Mouse (Mus musculus) heart, postnatal 0 days (tissue): Measurements from ENCODE around the gene Dmkn. TPM values are rescaled to one million over a fixed set of nuclear protein-coding genes. Genes with fewer than 3 reads are reported as not detected.

Experiments used
- ATAC-seq: fragments of 200-750 bp; cut with Nextera tagmentation; 2 replicates; pipeline ENCODE4 v1.8.0; 2017; ENCODE audit warnings: low read depth, moderate number of reproducible peaks, moderate library complexity; ENCODE audit not compliant: insufficient read depth
- DNase-seq: peaks from one replicate; pipeline ENCODE4 v3.0.0-alpha.2; 2016; ENCODE audit warnings: low spot score
- H3K27ac ChIP-seq: fragments of 300-500 bp; sonication (generic); 2 replicates; pipeline ENCODE4 v1.5.1; 2014; ENCODE audit warnings: low read depth, mild to moderate bottlenecking
- H3K27me3 ChIP-seq: fragments of 300-500 bp; sonication (generic); 2 replicates; pipeline ENCODE4 v1.6.1; 2014; ENCODE audit warnings: low read length, mixed read lengths; ENCODE audit not compliant: control insufficient read depth, insufficient read depth
- H3K36me3 ChIP-seq: fragments of 300-500 bp; sonication (generic); replicated peaks from 2 replicates; pipeline ENCODE4 v1.6.1; 2014; ENCODE audit warnings: low read length, mixed read lengths; ENCODE audit not compliant: control insufficient read depth, insufficient read depth
- H3K4me1 ChIP-seq: fragments of 300-500 bp; sonication (generic); 2 replicates; pipeline ENCODE4 v1.6.1; 2014; ENCODE audit warnings: antibody characterized with exemption; ENCODE audit not compliant: control insufficient read depth, insufficient read depth
- H3K4me2 ChIP-seq: fragments of 300-500 bp; sonication (generic); 2 replicates; pipeline ENCODE4 v1.6.1; 2014; ENCODE audit warnings: low read depth, mild to moderate bottlenecking, low read length, moderate library complexity
- H3K4me3 ChIP-seq: fragments of 300-500 bp; sonication (generic); 2 replicates; pipeline ENCODE4 v1.5.1; 2014; ENCODE audit warnings: low read depth, low read length
- H3K9ac ChIP-seq: fragments of 300-500 bp; sonication (generic); replicated peaks from 2 replicates; pipeline ENCODE4 v1.6.1; 2014; ENCODE audit warnings: low read depth, low read length, mixed read lengths
- H3K9me3 ChIP-seq: fragments of 300-500 bp; sonication (generic); replicated peaks from 2 replicates; pipeline ENCODE4 v1.6.1; 2016; ENCODE audit warnings: low read length; ENCODE audit not compliant: control insufficient read depth
- CTCF ChIP-seq: IDR thresholded peaks from 2 replicates; pipeline ENCODE4 v1.5.1; 2016; ENCODE audit warnings: antibody characterized with exemption, control low read depth, low read depth
- EP300 ChIP-seq: IDR thresholded peaks from 2 replicates; pipeline ENCODE4 v1.6.1; 2016; ENCODE audit warnings: antibody characterized with exemption, low read depth
- WGBS: fragments of 180-500 bp; shearing (Covaris S2); extraction: QIAGEN DNeasy Blood & Tissue Kit; methylation state at CpG from one replicate; pipeline ENCODE4 v1.1.7; 2014; 5-methylcytosine and 5-hydroxymethylcytosine counted together
- polyA plus RNA-seq: library from polyadenylated mRNA; unstranded; fragments of >200 nt; fragmentation: Nextera tagmentation; extraction: Ambion mirVana; gene quantifications from 2 replicates; pipeline ENCODE4 v1.2.1, GENCODE M21; 2015
- total RNA-seq: library from RNA; depleted of rRNA; stranded (reverse); fragments of >200 nt; gene quantifications from 2 replicates; pipeline ENCODE4 v1.2.3, GENCODE M21; 2014; ENCODE audit warnings: low replicate concordance

Dmkn gene
- total and polyA plus RNA-seq, 2 experiments from 2014 or later = 8.1 to 10.4 TPM

- ATAC-seq (no peak), DNase-seq (no peak)
- 71% methylated on average over 13 of the region's 13 CpGs for WGBS
- no peak overlapping the region for H3K4me2 ChIP-seq
- no peaks in the 10 kb centered on the region for H3K27me3 ChIP-seq
- TF ChIP-seq EP300 (no peak), CTCF (no peak)
- H3K4me1 ChIP-seq = no peaks in the 10 kb centered on the region
- no peaks in the 10 kb centered on the region for H3K36me3 ChIP-seq
- peaks cover 4% of the 10 kb centered on the region; the same call in 1 of the 2 replicates for H3K9me3 ChIP-seq
- H3K4me3 ChIP-seq = no peak overlapping the region
- no peak overlapping the region for H3K27ac ChIP-seq
- H3K9ac ChIP-seq = no peak overlapping the region
Observed at GRCm38 (mm10) chr7:30749824-30750606, 13.5 kb upstream of the Dmkn start.

GRCm38 (mm10) chr7:30751086-30751669, 12.4 kb upstream of the Dmkn start, which contains the start of gene Sbsn:
Sbsn (plus strand) TSS chr7:30751471.
- H3K27me3 ChIP-seq = no peaks in the 10 kb centered on the region
- no peak within 1 kb of the TSS for H3K9ac ChIP-seq
- H3K9me3 ChIP-seq = peaks cover 5% of the 10 kb centered on the region; the same call in 1 of the 2 replicates
- no peak for TF ChIP-seq EP300
- H3K4me2 ChIP-seq = no peak within 1 kb of the TSS
- H3K4me1 ChIP-seq = no peaks in the 10 kb centered on the region
- WGBS = 41% methylated on average over 5 of the region's 5 CpGs
- ATAC-seq (no peak), DNase-seq (no peak)
- H3K4me3 ChIP-seq = no peak within 1 kb of the TSS
- H3K36me3 ChIP-seq = no peaks in the 10 kb centered on the region
- no peak within 1 kb of the TSS for H3K27ac ChIP-seq

- peaks cover 5% of the 10 kb centered on the region; the same call in 1 of the 2 replicates for H3K9me3 ChIP-seq
- no peak overlapping the region for H3K4me3 ChIP-seq
- H3K9ac ChIP-seq = no peak overlapping the region
- no peak overlapping the region for H3K4me2 ChIP-seq
- WGBS = 62% methylated on average over 3 of the region's 3 CpGs
- no peak for ATAC-seq
- H3K4me1 ChIP-seq = no peaks in the 10 kb centered on the region
- H3K27ac ChIP-seq = no peak overlapping the region
- DNase-seq = no peak
- H3K36me3 ChIP-seq = no peaks in the 10 kb centered on the region
- H3K27me3 ChIP-seq = no peaks in the 10 kb centered on the region
- TF ChIP-seq CTCF = no peak
- TF ChIP-seq EP300 = no peak
Observed at GRCm38 (mm10) chr7:30757001-30757400, 6.6 kb upstream of the Dmkn start.

- H3K27ac ChIP-seq = no peak overlapping the region
- no peak overlapping the region for H3K4me2 ChIP-seq
- peak; percentile 68 for ATAC-seq
- TF ChIP-seq CTCF (peak; percentile 55), EP300 (no peak)
- no peaks in the 10 kb centered on the region for H3K36me3 ChIP-seq
- H3K9ac ChIP-seq = no peak overlapping the region
- no peaks in the 10 kb centered on the region for H3K4me1 ChIP-seq
- H3K4me3 ChIP-seq = no peak overlapping the region
- no peak for DNase-seq
- peaks cover 5% of the 10 kb centered on the region; the same call in 1 of the 2 replicates for H3K9me3 ChIP-seq
- 37% methylated on average over 4 of the region's 4 CpGs for WGBS
- H3K27me3 ChIP-seq = no peaks in the 10 kb centered on the region
Observed at GRCm38 (mm10) chr7:30758853-30759252, 4.7 kb upstream of the Dmkn start.

GRCm38 (mm10) chr7:30761769-30762352, 1.7 kb upstream of the Dmkn start:
- Histone ChIP-seq H3K4me2 (no peak overlapping the region), H3K9me3 (no peaks in the 10 kb centered on the region), H3K4me3 (no peak overlapping the region), H3K27me3 (0 out of 2 replicates have a peak, but pooled peaks cover 4% of the 10 kb centered on the region), H3K36me3 (no peaks in the 10 kb centered on the region), H3K4me1 (no peaks in the 10 kb centered on the region), H3K27ac (no peak overlapping the region), H3K9ac (no peak overlapping the region)
- TF ChIP-seq CTCF (no peak), EP300 (no peak)
- ATAC-seq (no peak), DNase-seq (no peak)
- WGBS = 28% methylated on average over 4 of the region's 4 CpGs
